Comparison of ENCODE assay signal across 7 mouse cellular contexts in the genomic region with DNA sequence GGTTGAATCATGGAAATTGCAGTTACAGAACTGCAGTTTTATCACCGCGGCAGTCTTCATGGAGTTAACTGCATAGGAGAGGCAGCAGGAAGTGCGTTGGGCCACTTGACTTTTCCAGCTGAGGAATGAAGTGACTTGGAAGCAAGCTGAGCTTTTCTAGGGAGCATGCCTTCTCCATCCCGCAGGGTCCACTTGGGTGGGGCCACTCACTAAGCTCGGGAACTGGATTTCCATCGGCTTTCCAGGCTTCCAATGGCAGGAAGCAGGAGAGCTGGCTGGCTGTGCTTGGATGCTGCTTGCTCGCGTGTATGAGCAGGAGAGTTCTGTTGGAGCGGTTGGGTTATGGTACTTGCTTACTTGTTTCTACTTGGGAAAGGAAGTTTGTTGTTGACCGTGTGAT.
DNase-seq lines count a peak whose midpoint lies in the region; ATAC-seq and TF ChIP-seq lines count a peak whose summit lies in the region.

No protein-coding gene starts in this region.

- H3K27me3 ChIP-seq in intestine, embryonic 14.5 days (replicated peaks; ENCODE audit: control insufficient read depth, insufficient read depth, low read length), result no peaks in the 10 kb centered on the region
- no peaks in the 10 kb centered on the region for H3K27me3 ChIP-seq in lung, postnatal 0 days (replicated peaks; ENCODE audit: insufficient read depth, low read length)

- peak overlapping the region; percentile 34 for H3K4me2 ChIP-seq in intestine, embryonic 14.5 days (ENCODE audit: low read length)
- H3K4me2 ChIP-seq in lung, postnatal 0 days (replicated peaks; ENCODE audit: low read depth, low read length), result peak overlapping the region; percentile 44

- WGBS in intestine, embryonic 14.5 days, result 39% methylated on average over 10 of the region's 10 CpGs
- WGBS in lung, postnatal 0 days, result 12% methylated on average over 10 of the region's 10 CpGs

- intact Hi-C loops in gastrocnemius, adult 2 months (cut with DNase I), result no loop called here

- TF ChIP-seq CTCF in gastrocnemius, adult 2 months (IDR thresholded peaks at IDR 0.05), result no peak
- no peak for TF ChIP-seq CTCF in lung, postnatal 0 days (IDR thresholded peaks at IDR 0.05)

- peaks cover 49% of the 10 kb centered on the region for H3K4me1 ChIP-seq in intestine, embryonic 14.5 days (replicated peaks; ENCODE audit: control insufficient read depth, insufficient read depth, low read length)
- H3K4me1 ChIP-seq in lung, postnatal 0 days (ENCODE audit: insufficient read depth, low read depth, low read length), result peaks cover 23% of the 10 kb centered on the region; the same call in 1 of the 2 replicates

- peak; percentile 84 for DNase-seq in ZHBTc4 (ENCODE audit: low read depth, low spot score)
- peak; percentile 82 for DNase-seq in gastrocnemius, adult 2 months
- DNase-seq in intestine, embryonic 14.5 days (ENCODE audit: low spot score), result peak; percentile 63
- DNase-seq in lung, postnatal 0 days (ENCODE audit: low spot score), result peak; percentile 83
- DNase-seq in c-Kit-positive CD71-positive TER-119-positive erythroid progenitor cells, embryonic 14.5 days (ENCODE audit: low spot score), result no peak
- no peak for DNase-seq in embryo, embryonic 10 days (ENCODE audit: low spot score)
- DNase-seq in urinary bladder, adult 2 months (ENCODE audit: low spot score), result no peak

- peak overlapping the region; percentile 76 for H3K27ac ChIP-seq in gastrocnemius, adult 2 months
- peak overlapping the region; percentile 33; the same call in 1 of the 2 replicates for H3K27ac ChIP-seq in intestine, embryonic 14.5 days (ENCODE audit: low read depth)
- peak overlapping the region; percentile 52; the same call in 1 of the 2 replicates for H3K27ac ChIP-seq in lung, postnatal 0 days (ENCODE audit: low read length)

- TF ChIP-seq EP300 in lung, postnatal 0 days (IDR thresholded peaks at IDR 0.05), result 0 out of 2 replicates have a peak, but pooled peaks have one; percentile 19

- no peak for ATAC-seq in intestine, embryonic 14.5 days (replicated peaks; ENCODE audit: low FRiP score, low TSS enrichment, low read depth)
- peak; percentile 66 for ATAC-seq in lung, postnatal 0 days

- no peak overlapping the region for H3K9ac ChIP-seq in intestine, embryonic 14.5 days (ENCODE audit: low read length)
- no peak overlapping the region for H3K9ac ChIP-seq in lung, postnatal 0 days (replicated peaks; ENCODE audit: low read depth)

- H3K4me3 ChIP-seq in gastrocnemius, adult 2 months, result peak overlapping the region; percentile 62
- H3K4me3 ChIP-seq in intestine, embryonic 14.5 days (ENCODE audit: low read depth, low read length), result no peak overlapping the region
- peak overlapping the region; percentile 24 for H3K4me3 ChIP-seq in lung, postnatal 0 days (ENCODE audit: low read depth, low read length)

- H3K9me3 ChIP-seq in intestine, embryonic 14.5 days (ENCODE audit: control insufficient read depth, low read length), result no peaks in the 10 kb centered on the region
- no peaks in the 10 kb centered on the region for H3K9me3 ChIP-seq in lung, postnatal 0 days (ENCODE audit: low read length)

- no peaks in the 10 kb centered on the region for H3K36me3 ChIP-seq in intestine, embryonic 14.5 days (ENCODE audit: control insufficient read depth, insufficient read depth, low read length)
- H3K36me3 ChIP-seq in lung, postnatal 0 days (ENCODE audit: insufficient read depth, low read length), result no peaks in the 10 kb centered on the region

Comparison
In these comparisons a context has a peak if more than half of its experiments do, and no peak if none do; other contexts are left out.
1. DNase-seq: peak in ZHBTc4 (single experiment), gastrocnemius, adult 2 months (single experiment), intestine, embryonic 14.5 days (single experiment) and lung, postnatal 0 days (single experiment); none in c-Kit-positive CD71-positive TER-119-positive erythroid progenitor cells, embryonic 14.5 days (single experiment), embryo, embryonic 10 days (single experiment) and urinary bladder, adult 2 months (single experiment).
2. Peak in every context shown above with its lines, with median percentiles within 50 percentile points of each other: H3K27ac ChIP-seq.